Mouse (Mus musculus) liver, embryonic 16.5 days (tissue): ENCODE results near the gene Naa60. TPM values are rescaled to one million over a fixed set of nuclear protein-coding genes. Genes with fewer than 3 reads are reported as not detected.

Experiments used
- ATAC-seq: fragments of 200-750 bp; cut with Nextera tagmentation; 2 replicates; pipeline ENCODE4 v1.8.0; 2017; ENCODE audit warnings: low read depth, mild to moderate bottlenecking, moderate number of reproducible peaks, moderate library complexity
- H3K27ac ChIP-seq: fragments of 300-500 bp; sonication (generic); 2 replicates; pipeline ENCODE4 v1.5.1; 2014; ENCODE audit warnings: mild to moderate bottlenecking, low read length
- H3K27me3 ChIP-seq: fragments of 300-500 bp; sonication (generic); 2 replicates; pipeline ENCODE4 v1.6.1; 2014; ENCODE audit warnings: low read depth, low read length, mixed read lengths; ENCODE audit not compliant: control insufficient read depth, insufficient read depth
- H3K36me3 ChIP-seq: fragments of 300-500 bp; sonication (generic); 2 replicates; pipeline ENCODE4 v1.6.1; 2014; ENCODE audit warnings: mild to moderate bottlenecking; ENCODE audit not compliant: control insufficient read depth, insufficient read depth
- H3K4me1 ChIP-seq: fragments of 300-500 bp; sonication (generic); 2 replicates; pipeline ENCODE4 v1.6.1; 2014; ENCODE audit warnings: low read depth, low read length, mixed read lengths; ENCODE audit not compliant: control insufficient read depth
- H3K4me2 ChIP-seq: fragments of 300-500 bp; sonication (generic); 2 replicates; pipeline ENCODE4 v1.6.1; 2014; ENCODE audit warnings: low read depth, low read length, mixed read lengths
- H3K4me3 ChIP-seq: fragments of 300-500 bp; sonication (generic); 2 replicates; pipeline ENCODE4 v1.5.1; 2014; ENCODE audit warnings: low read depth, mild to moderate bottlenecking, low read length
- H3K9ac ChIP-seq: fragments of 300-500 bp; sonication (generic); 2 replicates; pipeline ENCODE4 v1.6.1; 2014; ENCODE audit warnings: low read depth, low read length
- H3K9me3 ChIP-seq: fragments of 300-500 bp; sonication (generic); replicated peaks from 2 replicates; pipeline ENCODE4 v1.6.1; 2016; ENCODE audit warnings: low read length; ENCODE audit not compliant: control insufficient read depth
- WGBS: fragments of 180-500 bp; shearing (Covaris S2); extraction: QIAGEN DNeasy Blood & Tissue Kit; methylation state at CpG from one replicate; pipeline ENCODE4 v1.1.7; 2014; ENCODE audit not compliant: insufficient replicate concordance; 5-methylcytosine and 5-hydroxymethylcytosine counted together
- microRNA-seq: library from miRNA; unstranded; fragments of <30 nt; microRNA quantifications from one replicate; pipeline ENCODE4, GENCODE M21; 2016
- polyA plus RNA-seq: library from polyadenylated mRNA; unstranded; fragments of >200 nt; fragmentation: Nextera tagmentation; extraction: Ambion mirVana; gene quantifications from 2 replicates; pipeline ENCODE4 v1.2.1, GENCODE M21; 2015

Gene Naa60
- polyA plus RNA-seq, 1 experiment from 2014 or later: 24.1 TPM

- H3K9me3 ChIP-seq: no peaks in the 10 kb centered on the region
- H3K4me1 ChIP-seq: no peaks in the 10 kb centered on the region
- 46% methylated on average over 1 of the region's 1 CpGs for WGBS
- H3K36me3 ChIP-seq: peaks cover 2% of the 10 kb centered on the region; the same call in 1 of the 2 replicates
- no peak overlapping the region for H3K9ac ChIP-seq
- no peak overlapping the region for H3K4me2 ChIP-seq
- no peaks in the 10 kb centered on the region for H3K27me3 ChIP-seq
- ATAC-seq: peak; percentile 65; the same call in 1 of the 2 replicates
- H3K27ac ChIP-seq: no peak overlapping the region
- no peak overlapping the region for H3K4me3 ChIP-seq
Measured at GRCm38 (mm10) chr16:3934091-3934490, 61.9 kb downstream of the Naa60 start.

- H3K9me3 ChIP-seq: no peaks in the 10 kb centered on the region
Measured at GRCm38 (mm10) chr16:3934701-3935100, 62.5 kb downstream of the Naa60 start.

GRCm38 (mm10) chr16:3951141-3951540 lies 79.0 kb downstream of the Naa60 start:
- Histone ChIP-seq H3K9me3 (no peaks in the 10 kb centered on the region), H3K27ac (no peak overlapping the region)
- 68% methylated on average over 1 of the region's 1 CpGs for WGBS

More at GRCm38 (mm10) chr16:3934701-3935100, 62.5 kb downstream of the Naa60 start:
- Histone ChIP-seq H3K9ac (no peak overlapping the region), H3K4me3 (no peak overlapping the region), H3K4me1 (no peaks in the 10 kb centered on the region), H3K27me3 (no peaks in the 10 kb centered on the region), H3K4me2 (no peak overlapping the region), H3K36me3 (peaks cover 2% of the 10 kb centered on the region; the same call in 1 of the 2 replicates), H3K27ac (no peak overlapping the region)
- no peak for ATAC-seq
- 71% methylated on average over 4 of the region's 4 CpGs for WGBS

More at GRCm38 (mm10) chr16:3951141-3951540, 79.0 kb downstream of the Naa60 start:
- no peak for ATAC-seq
- H3K36me3 ChIP-seq: no peaks in the 10 kb centered on the region
- no peak overlapping the region for H3K9ac ChIP-seq
- no peak overlapping the region for H3K4me2 ChIP-seq
- no peak overlapping the region for H3K4me3 ChIP-seq
- H3K4me1 ChIP-seq: no peaks in the 10 kb centered on the region
- no peaks in the 10 kb centered on the region for H3K27me3 ChIP-seq

Small RNAs within 50 kb of the gene (microRNA-seq; reads per million reads assigned to microRNA genes)
- gene Gm23493: not detected

Other genes with a start within 250 kb of the Naa60 start
- 0.45 and 0.51 TPM in 2 replicates for gene Mefv, start 154.3 kb upstream of the Naa60 start, polyA plus RNA-seq
- 13.1 and 14.9 TPM in 2 replicates for gene Zfp263, start 128.3 kb upstream of the Naa60 start, polyA plus RNA-seq
- gene Olfr15, start 41.5 kb upstream of the Naa60 start, polyA plus RNA-seq: not detected in 2 replicates
- 0.34 and 0.44 TPM in 2 replicates for gene Zfp174, start 25.1 kb upstream of the Naa60 start, polyA plus RNA-seq
- 2.2 and 2.5 TPM in 2 replicates for gene Zfp597, start 12.2 kb downstream of the Naa60 start, polyA plus RNA-seq
- gene Gm20695, start 12.3 kb downstream of the Naa60 start, polyA plus RNA-seq: 0.71 and 0.98 TPM in 2 replicates
- 1.8 and 1.9 TPM in 2 replicates for gene 1700037C18Rik, start 36.3 kb downstream of the Naa60 start, polyA plus RNA-seq
- 5.7 and 6.5 TPM in 2 replicates for gene Cluap1, start 36.4 kb downstream of the Naa60 start, polyA plus RNA-seq
- gene Nlrc3, start 104.3 kb downstream of the Naa60 start, polyA plus RNA-seq: 0.37 TPM in 2 replicates
- 7.9 and 8.3 TPM in 2 replicates for gene Slx4, start 131.4 kb downstream of the Naa60 start, polyA plus RNA-seq
- gene Dnase1, start 164.6 kb downstream of the Naa60 start, polyA plus RNA-seq: 0.70 and 1.1 TPM in 2 replicates
- gene Trap1, start 205.5 kb downstream of the Naa60 start, polyA plus RNA-seq: 80.2 and 82.8 TPM in 2 replicates